Mouse (Mus musculus): Measurements from ENCODE around the gene Fcmr. TPM values are rescaled to one million over a fixed set of nuclear protein-coding genes. Genes with fewer than 3 reads are reported as not detected.

Gene Fcmr
- total RNA-seq, 2 experiments from 2014 or later, result 2.2 to 8.5 TPM

DNA sequence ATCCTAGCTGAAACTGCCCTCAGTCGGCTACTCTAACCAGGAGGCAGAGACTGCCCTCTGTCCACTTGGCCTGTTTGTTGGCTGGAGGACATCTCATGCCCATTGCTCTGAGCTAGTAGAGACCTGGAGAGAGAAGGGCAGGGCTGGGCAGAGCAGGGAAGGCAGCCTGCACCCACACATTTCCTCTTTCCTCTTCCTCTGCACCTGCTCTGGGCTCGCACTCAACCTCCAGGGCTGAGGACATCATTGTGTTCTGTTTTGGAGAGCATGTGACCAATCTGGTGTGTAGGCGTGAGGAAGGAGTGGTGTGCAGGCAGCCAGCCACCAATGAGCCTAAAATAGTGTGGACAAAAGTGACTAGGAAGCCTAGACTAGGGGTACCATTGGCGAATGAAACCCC lies 1.2 kb upstream of the Fcmr start:
- DNase-seq, result peak in 1 of 2 experiments; percentile 22

DNA sequence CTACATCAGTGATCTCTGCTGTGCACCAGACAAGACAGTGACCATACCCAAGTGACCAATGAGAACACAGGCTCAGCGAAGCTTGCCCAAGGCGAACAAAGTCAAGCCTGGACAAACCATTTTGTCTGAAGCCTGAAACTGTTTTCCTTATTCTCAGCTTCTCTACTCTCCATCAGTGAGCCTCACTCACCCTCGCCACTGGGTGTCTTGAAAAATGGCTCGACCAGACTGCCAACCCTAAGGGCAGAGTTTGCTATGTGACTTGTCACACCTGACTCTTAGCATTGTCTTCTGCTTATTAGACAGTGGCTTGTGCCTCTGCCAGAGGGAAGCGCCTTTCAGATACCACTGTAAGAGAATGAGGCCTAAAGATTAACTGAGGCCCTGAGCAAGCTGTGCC lies 728 bp upstream of the Fcmr start:
- no peak for DNase-seq

DNA sequence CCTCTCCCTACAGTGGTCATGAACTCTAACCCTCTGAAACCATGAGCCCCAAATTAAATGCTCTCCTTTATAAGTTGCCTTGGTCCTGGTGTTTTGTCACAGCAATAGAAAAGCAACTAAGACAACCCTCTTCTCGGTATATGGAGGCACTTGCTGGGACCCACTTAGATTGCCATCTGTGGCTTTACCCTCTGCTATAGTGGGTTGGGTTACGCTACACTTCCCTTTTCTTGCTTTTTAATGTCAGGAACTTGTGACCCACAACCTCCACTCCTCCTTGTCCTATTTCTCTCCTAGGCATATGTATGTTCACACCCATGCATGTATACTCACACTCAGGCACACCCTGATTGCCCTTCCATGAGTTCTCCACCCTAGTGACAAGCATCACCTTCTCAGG lies 7.4 kb downstream of the Fcmr start:
- DNase-seq, result no peak

DNA sequence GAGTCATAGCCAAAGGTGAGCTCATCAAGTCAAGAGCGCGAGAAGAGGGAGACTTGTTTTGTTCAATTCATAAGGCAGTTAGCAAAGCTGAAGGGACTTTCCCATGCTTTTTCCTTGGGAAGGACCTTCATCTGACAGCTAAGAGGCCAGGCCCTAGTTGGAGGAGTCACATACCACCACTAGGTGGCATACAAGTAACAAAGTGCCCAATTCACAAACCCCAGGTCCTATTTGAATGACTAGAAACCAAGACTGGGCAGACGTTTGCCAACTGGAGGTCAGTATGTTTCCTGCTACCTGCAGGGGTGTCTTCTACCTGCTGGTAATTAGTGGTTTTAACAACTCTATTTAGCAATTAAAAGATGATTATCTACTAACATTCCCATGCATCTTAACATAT lies 9.7 kb downstream of the Fcmr start:
- DNase-seq, result peak; percentile 37 to 57

DNA sequence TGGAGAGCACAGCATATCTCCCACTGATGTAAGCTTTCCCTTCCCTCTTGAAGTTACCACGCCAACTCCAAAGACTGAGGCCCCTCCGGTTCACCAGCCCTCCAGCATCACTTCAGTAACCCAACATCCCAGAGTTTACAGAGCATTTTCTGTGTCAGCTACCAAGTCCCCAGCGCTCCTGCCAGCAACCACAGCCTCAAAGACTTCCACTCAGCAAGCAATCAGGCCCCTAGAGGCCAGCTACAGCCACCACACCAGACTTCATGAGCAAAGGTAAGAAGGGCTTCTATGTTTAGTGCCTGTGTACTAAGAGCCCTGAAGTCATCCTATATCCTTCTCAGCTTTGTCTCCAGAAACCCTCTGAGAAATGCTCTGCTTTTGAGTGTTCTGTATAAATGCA lies 10.4 kb downstream of the Fcmr start:
- no peak for DNase-seq

DNA sequence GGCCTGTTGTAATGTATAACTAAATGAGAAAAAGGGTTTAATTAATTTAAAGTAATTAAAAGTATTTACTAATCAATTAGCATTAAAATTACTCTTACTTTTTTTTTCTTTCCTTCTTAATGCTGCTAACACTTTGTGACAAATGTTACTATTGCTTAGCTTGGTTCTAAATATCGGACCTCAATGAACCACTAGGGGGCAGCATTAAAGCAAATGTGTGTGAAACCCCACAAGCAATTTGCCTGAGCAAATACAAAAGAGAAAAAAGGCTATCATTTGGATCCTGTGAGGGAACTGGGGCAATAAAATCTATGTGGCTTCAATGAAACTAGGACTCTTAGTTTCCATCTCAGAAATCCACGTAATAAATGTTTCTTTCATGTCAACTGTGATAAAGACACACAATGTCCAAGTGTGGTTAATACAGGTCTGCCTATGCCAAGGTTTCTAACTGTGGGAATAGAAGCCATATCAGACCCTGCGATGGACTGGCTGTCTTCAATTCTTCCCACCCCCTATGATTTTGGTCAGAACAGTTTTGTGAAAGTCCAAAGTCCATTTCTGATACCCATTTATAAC lies 11.6 kb downstream of the Fcmr start:
- peak; percentile 33 to 71 for DNase-seq

DNA sequence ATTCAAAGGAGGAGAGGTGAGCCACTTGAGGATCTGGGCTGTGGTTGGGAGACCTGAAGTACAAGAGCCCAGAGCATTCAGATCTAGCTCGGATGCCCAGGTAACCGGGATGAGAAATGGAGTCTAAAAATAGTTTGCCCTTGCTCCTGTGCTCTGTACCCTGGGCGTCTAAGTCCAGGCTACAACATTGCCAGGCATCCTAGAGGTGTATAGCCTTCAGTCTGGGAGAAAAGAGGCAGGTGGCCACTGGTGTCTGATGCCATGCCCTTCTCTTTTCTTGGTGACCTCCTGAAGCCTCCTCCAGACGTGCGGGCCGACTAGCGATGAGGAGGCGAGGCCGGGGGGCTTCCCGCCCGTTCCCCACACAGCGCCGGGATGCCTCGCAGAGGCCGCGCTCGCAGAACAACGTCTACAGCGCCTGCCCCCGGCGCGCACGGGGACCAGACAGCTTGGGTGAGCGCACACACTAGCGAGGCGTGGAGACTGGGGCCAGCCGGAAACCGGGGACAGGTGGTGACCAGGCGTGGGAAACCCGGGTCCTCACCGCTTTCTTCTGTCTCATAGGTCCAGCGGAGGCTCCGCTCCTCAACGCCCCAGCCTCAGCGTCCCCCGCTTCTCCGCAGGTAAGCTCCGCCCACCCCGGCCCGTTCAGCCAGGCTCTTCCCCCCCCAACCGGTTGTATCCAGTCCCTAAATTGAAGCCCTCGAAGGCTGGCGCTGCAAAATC lies 12.6 kb downstream of the Fcmr start:
- DNase-seq, result no peak

DNA sequence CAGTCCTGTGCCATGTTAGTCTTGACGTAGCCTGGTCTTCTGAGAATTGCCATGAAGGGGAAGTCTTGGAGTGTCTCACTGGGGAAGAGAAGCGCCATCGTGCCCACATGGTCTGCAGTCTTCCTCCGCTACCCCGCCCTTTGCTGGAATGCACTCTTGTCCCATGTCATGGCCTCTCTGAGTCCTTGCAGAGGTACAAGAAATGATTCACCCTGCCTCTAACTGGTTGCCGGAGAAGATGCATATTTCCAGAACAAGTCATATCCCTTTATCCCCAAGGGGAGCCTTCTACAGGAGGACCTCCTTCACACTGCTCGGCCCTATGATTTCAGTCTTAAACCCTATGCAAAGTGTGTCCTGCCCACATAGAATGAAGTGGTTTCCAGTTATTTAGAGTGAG lies 14.5 kb downstream of the Fcmr start:
- no peak for DNase-seq

DNA sequence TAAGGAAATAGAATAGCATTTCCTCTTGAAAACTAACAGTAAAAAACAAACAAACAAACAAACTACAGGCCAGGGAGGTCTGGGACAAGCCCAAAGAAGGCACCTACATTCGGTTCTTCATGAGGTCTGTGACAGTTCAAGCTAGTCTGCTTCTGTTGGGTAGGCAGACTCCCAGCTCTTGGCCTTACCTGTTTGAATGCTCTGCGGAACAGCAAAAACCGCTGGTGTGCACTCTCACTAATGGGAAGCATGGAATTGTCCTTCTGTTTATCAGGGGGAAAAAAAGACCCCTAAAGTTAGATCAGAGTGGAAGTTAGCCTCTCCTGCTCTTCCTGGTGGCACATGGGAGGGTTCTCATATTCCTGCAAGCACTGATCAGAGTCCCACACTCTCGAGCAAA lies 17.7 kb downstream of the Fcmr start:
- DNase-seq, result no peak

DNA sequence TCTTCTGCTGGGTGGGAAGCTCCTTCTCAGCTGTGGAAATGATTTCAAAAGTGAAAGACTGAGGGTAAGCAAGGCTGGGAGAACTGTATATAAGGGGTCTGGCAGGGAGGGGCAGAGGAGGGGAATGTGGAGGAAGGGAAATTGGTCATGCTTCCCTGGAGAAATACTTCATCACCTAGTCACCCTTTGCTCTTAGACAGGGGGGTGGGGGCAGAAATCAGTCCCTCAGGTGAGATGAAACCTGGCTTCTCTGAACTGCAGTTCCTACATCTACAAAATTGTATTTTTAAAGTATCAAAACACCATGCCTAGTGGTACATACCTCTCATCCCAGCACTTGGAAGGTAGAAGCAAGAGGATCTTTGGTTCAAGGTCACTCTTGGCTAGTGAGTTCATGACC lies 21.9 kb downstream of the Fcmr start, which contains the start of gene Il24:
Il24 (minus strand) TSS at position 101 of the 400 bp plus-strand sequence.
- no peak for DNase-seq

DNA sequence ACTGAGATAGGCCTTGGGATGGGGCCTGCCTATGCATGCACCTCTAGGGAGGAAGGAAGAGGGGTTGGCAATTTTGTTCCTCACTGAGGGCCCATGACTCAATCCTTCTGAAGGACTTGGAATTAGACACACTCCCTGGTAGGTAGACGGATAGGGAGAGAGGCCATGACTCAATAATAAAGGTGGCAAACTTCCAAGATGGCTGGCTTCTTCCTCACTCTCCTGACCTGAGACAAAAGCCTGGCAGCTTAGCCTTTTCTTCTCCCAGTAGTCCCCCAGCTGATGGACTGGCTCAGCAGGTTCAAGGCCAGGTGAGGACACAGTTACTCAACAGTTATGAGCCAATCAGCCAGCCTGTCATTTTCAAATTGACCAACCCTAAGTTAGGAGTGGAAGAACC lies 27.0 kb downstream of the Fcmr start:
- no peak for DNase-seq

DNA sequence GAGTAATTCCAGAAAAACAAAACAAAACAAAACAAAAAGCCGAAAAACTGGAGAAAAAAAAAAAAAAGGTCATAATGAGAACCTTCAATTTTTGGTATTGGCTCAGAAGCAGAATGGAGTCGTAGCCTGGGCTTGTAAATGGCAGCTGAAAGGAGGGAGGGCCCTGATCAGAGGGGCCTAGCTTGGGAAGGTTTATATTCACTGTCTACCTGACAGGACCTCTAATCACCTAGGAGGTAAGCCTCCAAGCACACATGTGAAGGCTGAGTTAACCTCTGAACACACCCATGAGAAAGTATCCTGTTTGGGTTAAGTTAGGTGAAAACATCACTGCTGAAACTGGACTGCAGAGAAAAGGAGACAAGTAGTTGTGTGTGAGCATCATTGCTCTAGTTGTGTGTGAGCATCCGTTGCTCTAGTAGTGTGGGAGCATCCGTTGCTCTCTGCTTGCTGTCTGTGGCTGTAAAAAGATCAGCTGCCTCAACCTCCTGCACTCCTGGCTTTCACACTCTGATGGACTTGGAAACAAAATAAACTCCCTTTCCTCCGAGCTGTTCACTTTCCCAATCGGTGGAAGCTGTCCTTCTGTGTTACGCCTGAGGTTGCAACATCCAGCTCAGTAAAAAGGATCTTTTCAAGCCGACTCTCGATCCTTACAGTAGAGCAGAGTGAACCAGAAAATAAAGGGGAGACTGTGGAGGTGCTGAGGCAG lies 28.0 kb downstream of the Fcmr start:
- DNase-seq, result no peak

DNA sequence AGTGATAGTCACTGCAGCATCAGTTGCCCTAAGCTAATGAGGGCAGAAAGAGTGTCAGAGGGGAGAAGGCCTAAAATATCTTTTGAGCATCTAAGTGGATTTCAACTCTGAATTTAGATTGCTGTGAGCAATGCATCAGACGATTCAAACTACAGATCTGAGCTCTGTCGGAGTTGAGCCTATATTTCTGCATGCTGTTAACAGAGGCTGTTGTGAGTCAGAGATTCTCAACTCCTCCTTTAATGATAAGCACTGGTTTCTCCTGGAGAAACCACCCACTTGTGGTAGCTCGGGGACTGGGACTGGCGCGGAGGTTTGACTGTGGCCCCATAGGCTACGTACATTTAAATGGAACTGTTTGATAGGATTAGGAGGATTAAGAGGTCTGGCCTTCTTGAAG lies 29.0 kb downstream of the Fcmr start:
- no peak for DNase-seq

DNA sequence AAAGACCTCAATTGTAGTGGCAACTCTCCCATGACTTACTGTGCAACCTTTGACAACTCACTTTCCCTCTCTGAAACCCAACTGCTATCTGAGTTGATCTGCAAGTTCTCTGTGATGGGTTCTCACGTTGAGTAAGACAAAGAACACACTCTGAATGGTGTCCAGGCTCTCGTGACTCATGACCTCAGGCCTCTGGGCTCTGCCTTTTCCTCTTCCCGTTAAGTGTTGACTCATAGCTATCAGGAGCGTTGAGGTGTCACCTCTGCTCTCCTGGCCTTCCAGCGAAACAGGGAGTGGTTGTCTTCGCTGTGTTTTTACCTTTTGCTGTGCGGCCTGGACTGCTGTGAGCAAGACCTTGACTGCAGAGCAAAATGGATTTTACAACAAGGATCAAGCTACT lies 37.0 kb downstream of the Fcmr start:
- no peak for DNase-seq

DNA sequence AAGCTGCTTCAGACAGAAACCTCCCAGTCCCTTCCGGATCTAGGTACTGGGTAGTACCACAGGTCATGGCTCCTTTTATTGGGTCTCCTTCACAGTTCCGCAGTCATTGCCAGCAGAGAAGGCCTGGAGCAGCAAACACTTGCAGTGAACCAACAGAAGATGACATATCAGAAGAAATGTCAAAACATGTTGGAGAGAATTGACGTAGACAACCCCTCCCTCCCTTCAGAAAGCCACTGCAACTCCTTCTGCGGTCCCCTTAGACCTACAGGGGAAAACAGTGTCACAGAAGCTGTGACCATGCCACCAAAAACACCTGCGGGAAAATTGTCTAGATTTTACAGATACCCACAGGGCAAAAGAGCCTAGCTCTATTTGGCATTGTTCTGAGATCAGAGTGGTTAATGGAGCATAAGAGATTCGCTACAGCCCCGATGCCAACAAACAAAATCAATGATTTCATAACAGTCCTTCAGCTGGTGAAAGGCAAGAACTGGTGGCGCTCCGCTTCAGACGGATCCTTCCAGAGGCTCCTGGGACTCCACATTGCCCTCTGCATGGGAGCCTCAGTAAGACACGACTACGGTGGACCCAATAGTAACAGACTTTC lies 46.0 kb downstream of the Fcmr start, which contains the start of gene Il20:
Il20 (minus strand) TSS at position 51 of the 610 bp plus-strand sequence.
- DNase-seq, result no peak

DNA sequence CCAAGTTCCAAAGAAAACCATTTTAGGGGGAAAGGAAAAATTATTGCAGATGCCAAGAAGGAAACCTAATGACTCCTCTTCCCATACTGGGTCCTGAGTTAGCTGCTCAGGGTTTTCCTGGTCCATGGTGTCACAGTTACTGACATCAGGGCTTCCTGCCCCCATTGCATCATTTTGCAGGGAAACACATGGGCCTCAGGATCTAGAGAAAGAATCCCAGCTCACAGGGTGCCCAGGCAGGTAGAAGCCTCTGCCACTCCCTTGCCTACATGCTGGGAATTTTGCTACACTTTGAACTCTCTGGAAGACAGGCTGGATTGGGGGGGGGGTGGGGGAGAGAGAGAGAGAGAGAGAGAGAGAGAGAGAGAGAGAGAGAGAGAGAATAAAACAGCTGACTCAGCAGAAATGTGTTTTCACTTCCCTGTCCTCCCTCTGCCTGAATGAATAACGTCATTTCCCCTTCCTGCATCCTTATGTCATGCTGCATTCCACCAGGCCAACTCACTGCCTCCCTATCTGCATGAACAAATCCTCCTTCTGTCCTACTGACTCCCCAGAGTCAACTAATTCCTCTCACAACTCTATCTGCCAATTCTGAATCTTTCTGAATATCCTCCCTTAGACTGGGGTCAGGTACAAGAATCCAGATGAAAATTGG lies 53.0 kb downstream of the Fcmr start:
- DNase-seq, result peak in 1 of 2 experiments; percentile 10

DNA sequence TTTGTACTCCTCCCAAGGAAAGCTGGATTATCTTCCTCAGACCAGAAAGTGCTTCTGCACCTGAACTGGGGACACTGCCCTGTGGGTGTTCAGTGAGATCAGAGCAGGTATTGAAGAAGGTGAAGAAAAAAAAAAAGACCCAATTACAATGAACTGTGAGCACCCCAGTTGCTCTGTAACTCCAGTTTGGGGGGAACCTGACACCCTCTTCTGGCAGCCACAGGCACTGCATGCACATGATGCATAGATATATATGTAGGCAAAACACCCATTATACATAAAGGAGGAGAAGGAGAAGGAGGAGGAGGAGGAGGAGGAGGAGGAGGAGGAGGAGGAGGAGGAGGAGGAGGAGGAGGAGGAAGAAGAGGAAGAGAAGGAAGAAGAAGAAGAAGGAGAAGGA lies 61.0 kb downstream of the Fcmr start:
- DNase-seq, result no peak

Other genes starting within 250 kb of the Fcmr start
- not detected for gene Zp3r, start 236.0 kb upstream of the Fcmr start, total RNA-seq (2021)
- gene C4bp, start 204.0 kb upstream of the Fcmr start, total RNA-seq (2021), result not detected
- under 1 TPM; 0.18 to 0.27 TPM for gene Gm29427, start 149.9 kb upstream of the Fcmr start, total RNA-seq (2021)
- 1 to 10 TPM; 3.6 to 4.4 TPM for gene Yod1, start 148.3 kb upstream of the Fcmr start, total RNA-seq (2021)
- gene Pfkfb2, start 136.4 kb upstream of the Fcmr start, total RNA-seq (2021), result 10 to 100 TPM; 79.7 to 83.4 TPM
- under 1 TPM; 0.45 to 0.77 TPM for gene AA986860, start 133.7 kb upstream of the Fcmr start, total RNA-seq (2021)
- under 1 TPM; 0.35 to 0.85 TPM for gene Fcamr, start 64.8 kb upstream of the Fcmr start, total RNA-seq (2021)
- 1 to 10 TPM in 1 of 2 experiments, not detected in 1; 4.2 TPM for gene Pigr, start 39.0 kb upstream of the Fcmr start, total RNA-seq (2021)
- gene Il24, start 21.8 kb downstream of the Fcmr start, total RNA-seq (2021), result not detected
- not detected for gene Il20, start 45.8 kb downstream of the Fcmr start, total RNA-seq (2021)
- gene Il19, start 74.4 kb downstream of the Fcmr start, total RNA-seq (2021), result not detected
- gene Il10, start 154.2 kb downstream of the Fcmr start, total RNA-seq (2021), result not detected
- 100 to 1,000 TPM; 311 to 318 TPM for gene Mapkapk2, start 232.2 kb downstream of the Fcmr start, total RNA-seq (2021)

Data from heart, adult 18-20 months (tissue).